17 mouse cellular contexts compared by ENCODE assay signal in the genomic region with DNA sequence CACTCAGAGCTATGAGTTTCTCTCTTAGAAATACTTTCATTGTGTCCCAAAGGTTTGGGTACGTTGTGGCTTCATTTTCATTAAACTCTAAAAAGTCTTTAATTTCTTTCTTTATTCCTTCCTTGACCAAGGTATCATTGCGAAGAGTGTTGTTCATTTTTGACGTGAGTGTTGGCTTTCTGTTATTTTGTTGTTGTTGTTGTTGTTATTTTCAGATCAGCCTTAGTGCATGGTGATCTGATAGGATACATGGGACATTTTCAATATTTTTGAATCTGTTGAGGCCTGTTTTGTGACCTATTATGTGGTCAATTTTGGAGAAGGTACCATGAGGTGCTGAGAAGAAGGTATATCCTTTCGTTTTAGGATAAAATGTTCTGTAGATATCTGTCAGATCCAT. TPM values are rescaled to one million over a fixed set of nuclear protein-coding genes. Genes with fewer than 3 reads are reported as not detected.
DNase-seq lines count a peak whose midpoint lies in the region; ATAC-seq and TF ChIP-seq lines count a peak whose summit lies in the region.
"Not testable (repeated sequence)": the region's sequence is repeated elsewhere in the genome, so short reads cannot be mapped to it uniquely, and the experiment has no call there.
"Had no signal": no experiment of that assay in that cellular context is flagged by ENCODE, and none has a peak within 500 bp of the region (broad histone marks: within the 10 kb centered on the region; RNA-seq: fewer than 3 reads in every experiment).

No protein-coding gene starts in this region.

- ATAC-seq in limb, embryonic 14.5 days (ENCODE audit: low FRiP score, low read depth); midbrain, embryonic 14.5 days (ENCODE audit: low FRiP score, low TSS enrichment): not testable (repeated sequence)

- not testable (repeated sequence) for TF ChIP-seq POLR2A in limb, embryonic 14.5 days (IDR thresholded peaks at IDR 0.05; ENCODE audit: borderline replicate concordance, extremely low read depth, insufficient read depth, insufficient read length)

- not testable (repeated sequence) for H3K27ac ChIP-seq in limb, embryonic 14.5 days (replicated peaks; ENCODE audit: low read depth, low read length); midbrain, embryonic 14.5 days (replicated peaks; ENCODE audit: low read depth, low read length)

- not testable (repeated sequence) for H3K27me3 ChIP-seq in limb, embryonic 14.5 days (ENCODE audit: control insufficient read depth, insufficient read depth, low read length); midbrain, embryonic 14.5 days (ENCODE audit: control insufficient read depth, insufficient read depth, low read length)

- H3K4me2 ChIP-seq in limb, embryonic 14.5 days (replicated peaks; ENCODE audit: low read depth, low read length, severe bottlenecking); midbrain, embryonic 14.5 days (ENCODE audit: low read length): not testable (repeated sequence)

- WGBS in limb, embryonic 14.5 days, result 57% methylated on average over 3 of the region's 4 CpGs
- WGBS in midbrain, embryonic 14.5 days, result 66% methylated on average over 3 of the region's 4 CpGs

- H3K9me3 ChIP-seq in limb, embryonic 14.5 days (ENCODE audit: control insufficient read depth, low read length); midbrain, embryonic 14.5 days (ENCODE audit: control insufficient read depth, low read length): not testable (repeated sequence)

- not testable (repeated sequence) for H3K36me3 ChIP-seq in limb, embryonic 14.5 days (ENCODE audit: control insufficient read depth, insufficient read depth, low read length); midbrain, embryonic 14.5 days (ENCODE audit: control insufficient read depth, insufficient read depth, low read length)

- peak; percentile 19 for DNase-seq in Muller cell, postnatal 12 days (ENCODE audit: inconsistent ontology term)
- DNase-seq in embryo, embryonic 11 days, result peak; percentile 2
- peak; percentile 2 for DNase-seq in limb, embryonic 14.5 days (ENCODE audit: low spot score)
- peak; percentile 0 for DNase-seq in midbrain, embryonic 14.5 days
- peak; percentile 1 for DNase-seq in retina, postnatal 1 day

- not testable (repeated sequence) for H3K4me1 ChIP-seq in limb, embryonic 14.5 days (ENCODE audit: control insufficient read depth, insufficient read depth, low read length); midbrain, embryonic 14.5 days (ENCODE audit: control insufficient read depth, insufficient read depth, low read length)

- H3K4me3 ChIP-seq in limb, embryonic 14.5 days (replicated peaks; ENCODE audit: low read length); midbrain, embryonic 14.5 days (replicated peaks; ENCODE audit: low read depth, low read length): not testable (repeated sequence)

- H3K9ac ChIP-seq in limb, embryonic 14.5 days (ENCODE audit: low read depth, low read length, severe bottlenecking); midbrain, embryonic 14.5 days (replicated peaks; ENCODE audit: low read length): not testable (repeated sequence)

RNA-seq across cellular contexts. Expression of gene Vmn1r177, which starts 10.7 kb away (rescaled TPM):
- not detected in 2 replicates for polyA plus RNA-seq in limb, embryonic 14.5 days (2012; rRNA removed)
- not detected in 2 replicates for polyA plus RNA-seq in limb, embryonic 14.5 days (2014; fragmentation: Nextera tagmentation; extraction: Ambion mirVana)
- polyA plus RNA-seq in midbrain, embryonic 14.5 days (2014; fragmentation: Nextera tagmentation; extraction: Ambion mirVana), result not detected in 2 replicates
- polyA plus RNA-seq: adrenal gland, adult 2 months; brain, embryonic 14.5 days; CD4-positive, CD25-positive, alpha-beta regulatory T cell, adult 4 months; embryonic facial prominence, embryonic 11.5 days; embryonic facial prominence, embryonic 13.5 days; embryonic facial prominence, embryonic 15.5 days; erythroblast, embryonic 14.5 days; forebrain, embryonic 10.5 days; forebrain, embryonic 12.5 days; forebrain, embryonic 14.5 days; forebrain, embryonic 16.5 days; G1E had no signal

RNA-seq across cellular contexts. Expression of gene Vmn1r178, which starts 14.9 kb away (rescaled TPM):
- not detected in 2 replicates for polyA plus RNA-seq in limb, embryonic 14.5 days (2012; rRNA removed)
- polyA plus RNA-seq in limb, embryonic 14.5 days (2014; fragmentation: Nextera tagmentation; extraction: Ambion mirVana), result not detected in 2 replicates
- polyA plus RNA-seq in midbrain, embryonic 14.5 days (2014; fragmentation: Nextera tagmentation; extraction: Ambion mirVana), result not detected in 2 replicates
- polyA plus RNA-seq: adrenal gland, adult 2 months; brain, embryonic 14.5 days; CD4-positive, CD25-positive, alpha-beta regulatory T cell, adult 4 months; embryonic facial prominence, embryonic 11.5 days; embryonic facial prominence, embryonic 13.5 days; erythroblast, embryonic 14.5 days; forebrain, embryonic 10.5 days; forebrain, embryonic 12.5 days; forebrain, embryonic 14.5 days; forebrain, embryonic 16.5 days; G1E had no signal

RNA-seq across cellular contexts. Expression of gene Vmn1r176, which starts 39.7 kb away (rescaled TPM):
- not detected in 2 replicates for polyA plus RNA-seq in limb, embryonic 14.5 days (2012; rRNA removed)
- polyA plus RNA-seq in limb, embryonic 14.5 days (2014; fragmentation: Nextera tagmentation; extraction: Ambion mirVana), result not detected in 2 replicates
- polyA plus RNA-seq in midbrain, embryonic 14.5 days (2014; fragmentation: Nextera tagmentation; extraction: Ambion mirVana), result not detected in 2 replicates
- polyA plus RNA-seq: adrenal gland, adult 2 months; brain, embryonic 14.5 days; CD4-positive, CD25-positive, alpha-beta regulatory T cell, adult 4 months; embryonic facial prominence, embryonic 11.5 days; embryonic facial prominence, embryonic 13.5 days; embryonic facial prominence, embryonic 15.5 days; erythroblast, embryonic 14.5 days; forebrain, embryonic 10.5 days; forebrain, embryonic 12.5 days; forebrain, embryonic 14.5 days; forebrain, embryonic 16.5 days; G1E had no signal

RNA-seq across cellular contexts. Expression of gene Vmn1r179, which starts 49.9 kb away (rescaled TPM):
- polyA plus RNA-seq in limb, embryonic 14.5 days (2012; rRNA removed), result not detected in 2 replicates
- not detected in 2 replicates for polyA plus RNA-seq in limb, embryonic 14.5 days (2014; fragmentation: Nextera tagmentation; extraction: Ambion mirVana)
- not detected in 2 replicates for polyA plus RNA-seq in midbrain, embryonic 14.5 days (2014; fragmentation: Nextera tagmentation; extraction: Ambion mirVana)
- polyA plus RNA-seq: adrenal gland, adult 2 months; brain, embryonic 14.5 days; embryonic facial prominence, embryonic 11.5 days; embryonic facial prominence, embryonic 13.5 days; embryonic facial prominence, embryonic 15.5 days; erythroblast, embryonic 14.5 days; forebrain, embryonic 10.5 days; forebrain, embryonic 12.5 days; forebrain, embryonic 14.5 days; forebrain, embryonic 16.5 days; G1E had no signal
